ENCODE assay signal across 16 mouse cellular contexts in the genomic region with DNA sequence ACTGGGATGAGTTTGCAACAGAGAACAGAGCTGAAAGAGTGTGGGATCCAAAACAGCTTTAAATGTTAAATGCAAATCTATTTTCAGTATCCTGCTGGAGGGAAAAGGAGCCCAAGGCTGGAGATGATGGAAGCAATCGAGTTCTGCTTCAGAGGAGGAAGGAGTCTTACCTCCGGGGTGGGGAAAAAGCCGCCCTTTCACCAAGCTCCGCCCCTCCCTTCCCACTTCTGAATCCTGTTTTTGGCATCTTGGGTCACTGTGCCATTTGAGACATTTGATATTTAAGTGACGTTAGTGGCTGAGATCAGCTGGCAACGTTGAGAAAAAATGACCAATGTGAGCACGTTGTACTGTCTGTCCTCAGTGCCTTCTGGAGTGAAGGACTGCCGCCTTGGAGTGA. TPM values are rescaled to one million over a fixed set of nuclear protein-coding genes. Genes with fewer than 3 reads are reported as not detected.
DNase-seq lines count a peak whose midpoint lies in the region; TF ChIP-seq lines count a peak whose summit lies in the region.
"Had no signal": no experiment of that assay in that cellular context is flagged by ENCODE, and none has a peak within 500 bp of the region (broad histone marks: within the 10 kb centered on the region; RNA-seq: fewer than 3 reads in every experiment).

No protein-coding gene starts in this region.

- no peak for TF ChIP-seq CTCF in layer of hippocampus, adult 2 months (conservative IDR thresholded peaks at IDR 0.05)

- peak; percentile 54 for DNase-seq in adrenal gland, adult 2 months
- DNase-seq in adrenal gland, postnatal 25 days: no peak
- no peak for DNase-seq in layer of hippocampus, adult 2 months (ENCODE audit: low spot score in 2 of 2)
- no peak for DNase-seq in layer of hippocampus, postnatal 14 days (ENCODE audit: low spot score in 2 of 2)
- DNase-seq in 3134 (ENCODE audit: extremely low read depth, insufficient read length, low spot score): peak; percentile 44
- DNase-seq in lung, postnatal 36 days: peak; percentile 64
- no peak for DNase-seq in layer of hippocampus, postnatal 25 days (ENCODE audit: extremely low spot score in 1 of 2, low spot score in 1 of 2)
- no peak for DNase-seq in urinary bladder, postnatal 36 days (ENCODE audit: low spot score in 2 of 2)
- DNase-seq: cerebellum, postnatal 10 days; kidney, adult 11 months; kidney, postnatal 10 days; midbrain, embryonic 14.5 days had no signal

- H3K4me3 ChIP-seq in layer of hippocampus, adult 2 months: no peak overlapping the region
- H3K4me3 ChIP-seq: forebrain, embryonic 15.5 days; hindbrain, embryonic 13.5 days; limb, embryonic 13.5 days; liver, embryonic 15.5 days had no signal

- H3K27ac ChIP-seq in layer of hippocampus, adult 2 months: peak overlapping the region; percentile 59
- H3K27ac ChIP-seq: forebrain, embryonic 15.5 days; hindbrain, embryonic 13.5 days; limb, embryonic 13.5 days; liver, embryonic 15.5 days had no signal

RNA-seq across cellular contexts. Expression of a gene that starts 8.9 kb away (rescaled TPM):
- total RNA-seq in adrenal gland, adult 2 months (2021): 10 to 100 TPM; 10.3 to 58.8 TPM
- 3.4 and 5.4 TPM in 2 replicates for polyA plus RNA-seq in adrenal gland, adult 2 months (2012; rRNA removed)
- 5.4 and 13.8 TPM in 2 replicates for total RNA-seq in adrenal gland, postnatal 25 days (2021)
- total RNA-seq in layer of hippocampus, adult 2 months (2021): 10 to 100 TPM; 34.9 to 40.3 TPM
- 10 to 100 TPM; 23.5 to 28.6 TPM for total RNA-seq in layer of hippocampus, postnatal 14 days (2021)
- total RNA-seq in layer of hippocampus, postnatal 25 days (2021): 10 to 100 TPM; 31.1 to 32.0 TPM

Comparison
In these comparisons a context has a peak if more than half of its experiments do, and no peak if none do; other contexts are left out.
1. DNase-seq: peak in adrenal gland, adult 2 months (single experiment), 3134 (single experiment) and lung, postnatal 36 days (single experiment); none in adrenal gland, postnatal 25 days (single experiment), layer of hippocampus, adult 2 months (0 of 2), layer of hippocampus, postnatal 14 days (0 of 2), layer of hippocampus, postnatal 25 days (0 of 2) and urinary bladder, postnatal 36 days (0 of 2).